Mouse (Mus musculus): ENCODE data around the gene Nuak2. TPM values are rescaled to one million over a fixed set of nuclear protein-coding genes. Genes with fewer than 3 reads are reported as not detected.

Nuak2 gene
- polyA plus RNA-seq, 1 experiment from 2014 or later: 49.9 TPM

- 93% methylated on average over 5 of the region's 5 CpGs for WGBS
- no peak overlapping the region for H3K9ac ChIP-seq
- no peak overlapping the region for H3K4me2 ChIP-seq
- peaks cover 60% of the 10 kb centered on the region for H3K27me3 ChIP-seq
- H3K36me3 ChIP-seq (replicated peaks): no peaks in the 10 kb centered on the region
- no peak overlapping the region for H3K27ac ChIP-seq
- ATAC-seq (ENCODE audit: low FRiP score): no peak
- H3K4me1 ChIP-seq: peaks cover 52% of the 10 kb centered on the region
- no peaks in the 10 kb centered on the region for H3K9me3 ChIP-seq
- no peak overlapping the region for H3K4me3 ChIP-seq (replicated peaks)
Measured at GRCm38 (mm10) chr1:132301242-132301641, 14.7 kb upstream of the Nuak2 start.

- no peaks in the 10 kb centered on the region for H3K9me3 ChIP-seq
- WGBS: 92% methylated on average over 9 of the region's 9 CpGs
- no peaks in the 10 kb centered on the region for H3K36me3 ChIP-seq (replicated peaks)
- H3K4me2 ChIP-seq: no peak overlapping the region
- H3K27ac ChIP-seq: no peak overlapping the region
- ATAC-seq (ENCODE audit: low FRiP score): no peak
- no peak overlapping the region for H3K9ac ChIP-seq
- peaks cover 46% of the 10 kb centered on the region for H3K4me1 ChIP-seq
- peaks cover 61% of the 10 kb centered on the region for H3K27me3 ChIP-seq
- no peak overlapping the region for H3K4me3 ChIP-seq (replicated peaks)
Measured at GRCm38 (mm10) chr1:132302341-132302866, 13.5 kb upstream of the Nuak2 start.

- H3K9ac ChIP-seq: no peak overlapping the region
- no peaks in the 10 kb centered on the region for H3K36me3 ChIP-seq (replicated peaks)
- H3K9me3 ChIP-seq: no peaks in the 10 kb centered on the region
- 67% methylated on average over 9 of the region's 9 CpGs for WGBS
- H3K4me3 ChIP-seq (replicated peaks): no peak overlapping the region
- H3K4me1 ChIP-seq: peaks cover 23% of the 10 kb centered on the region; the same call in 1 of the 2 replicates
- no peak overlapping the region for H3K4me2 ChIP-seq
- H3K27me3 ChIP-seq: peaks cover 41% of the 10 kb centered on the region
- H3K27ac ChIP-seq: no peak overlapping the region
- no peak for ATAC-seq (ENCODE audit: low FRiP score)
Measured at GRCm38 (mm10) chr1:132304618-132305214, 11.2 kb upstream of the Nuak2 start.

GRCm38 (mm10) chr1:132306160-132306559 is 9.8 kb upstream of the Nuak2 start:
- 35% methylated on average over 4 of the region's 4 CpGs for WGBS

GRCm38 (mm10) chr1:132306808-132307207 is 9.1 kb upstream of the Nuak2 start:
- Histone ChIP-seq H3K4me2 (no peak overlapping the region), H3K4me1 (peaks cover 19% of the 10 kb centered on the region; the same call in 1 of the 2 replicates), H3K4me3 (replicated peaks) (no peak overlapping the region), H3K27me3 (peaks cover 26% of the 10 kb centered on the region), H3K9me3 (no peaks in the 10 kb centered on the region), H3K36me3 (replicated peaks) (no peaks in the 10 kb centered on the region), H3K9ac (no peak overlapping the region), H3K27ac (no peak overlapping the region)
- 15% methylated on average over 4 of the region's 4 CpGs for WGBS
- no peak for ATAC-seq (ENCODE audit: low FRiP score)

More at GRCm38 (mm10) chr1:132306160-132306559, 9.8 kb upstream of the Nuak2 start:
- Histone ChIP-seq H3K9me3 (no peaks in the 10 kb centered on the region), H3K36me3 (replicated peaks) (no peaks in the 10 kb centered on the region), H3K27me3 (peaks cover 28% of the 10 kb centered on the region), H3K4me1 (peaks cover 21% of the 10 kb centered on the region; the same call in 1 of the 2 replicates), H3K4me3 (replicated peaks) (no peak overlapping the region), H3K9ac (no peak overlapping the region), H3K27ac (no peak overlapping the region), H3K4me2 (no peak overlapping the region)
- no peak; the same call in 1 of the 2 replicates for ATAC-seq (ENCODE audit: low FRiP score)

GRCm38 (mm10) chr1:132307962-132308361 is 8.0 kb upstream of the Nuak2 start:
- Histone ChIP-seq H3K36me3 (replicated peaks) (no peaks in the 10 kb centered on the region), H3K4me1 (peaks cover 16% of the 10 kb centered on the region; the same call in 1 of the 2 replicates), H3K9ac (no peak overlapping the region), H3K27ac (no peak overlapping the region), H3K9me3 (no peaks in the 10 kb centered on the region), H3K4me3 (replicated peaks) (no peak overlapping the region), H3K27me3 (peaks cover 18% of the 10 kb centered on the region; the same call in 1 of the 2 replicates), H3K4me2 (no peak overlapping the region)
- no peak for ATAC-seq (ENCODE audit: low FRiP score)
- 85% methylated on average over 6 of the region's 6 CpGs for WGBS

- no peak for ATAC-seq (ENCODE audit: low FRiP score)
- Histone ChIP-seq H3K4me2 (no peak overlapping the region), H3K4me1 (peaks cover 11% of the 10 kb centered on the region; the same call in 1 of the 2 replicates), H3K27me3 (peaks cover 16% of the 10 kb centered on the region; the same call in 1 of the 2 replicates), H3K4me3 (replicated peaks) (no peak overlapping the region), H3K27ac (no peak overlapping the region), H3K36me3 (replicated peaks) (no peaks in the 10 kb centered on the region), H3K9ac (no peak overlapping the region), H3K9me3 (no peaks in the 10 kb centered on the region)
- 86% methylated on average over 7 of the region's 7 CpGs for WGBS
Measured at GRCm38 (mm10) chr1:132308674-132309073, 7.3 kb upstream of the Nuak2 start.

GRCm38 (mm10) chr1:132310754-132311153 is 5.2 kb upstream of the Nuak2 start:
- Histone ChIP-seq H3K9me3 (no peaks in the 10 kb centered on the region), H3K4me2 (no peak overlapping the region), H3K4me3 (replicated peaks) (no peak overlapping the region), H3K36me3 (replicated peaks) (no peaks in the 10 kb centered on the region), H3K4me1 (peaks cover 9% of the 10 kb centered on the region), H3K27ac (no peak overlapping the region), H3K9ac (no peak overlapping the region), H3K27me3 (peaks cover 6% of the 10 kb centered on the region; the same call in 1 of the 2 replicates)
- ATAC-seq (ENCODE audit: low FRiP score): no peak
- 75% methylated on average over 7 of the region's 7 CpGs for WGBS

GRCm38 (mm10) chr1:132311174-132311859 is 4.6 kb upstream of the Nuak2 start:
- Histone ChIP-seq H3K4me3 (replicated peaks) (no peak overlapping the region), H3K27me3 (peaks cover 6% of the 10 kb centered on the region; the same call in 1 of the 2 replicates), H3K9ac (no peak overlapping the region), H3K36me3 (replicated peaks) (no peaks in the 10 kb centered on the region), H3K4me1 (peaks cover 10% of the 10 kb centered on the region), H3K4me2 (no peak overlapping the region), H3K9me3 (no peaks in the 10 kb centered on the region), H3K27ac (no peak overlapping the region)
- 83% methylated on average over 10 of the region's 10 CpGs for WGBS
- ATAC-seq (ENCODE audit: low FRiP score): no peak

- no peak for ATAC-seq (ENCODE audit: low FRiP score)
- no peak overlapping the region for H3K4me3 ChIP-seq (replicated peaks)
- H3K9me3 ChIP-seq: no peaks in the 10 kb centered on the region
- H3K9ac ChIP-seq: no peak overlapping the region
- WGBS: 78% methylated on average over 2 of the region's 2 CpGs
- no peak overlapping the region for H3K4me2 ChIP-seq
- H3K27ac ChIP-seq: no peak overlapping the region
- H3K4me1 ChIP-seq: peaks cover 14% of the 10 kb centered on the region
- peaks cover 2% of the 10 kb centered on the region; the same call in 1 of the 2 replicates for H3K27me3 ChIP-seq
- H3K36me3 ChIP-seq (replicated peaks): no peaks in the 10 kb centered on the region
Measured at GRCm38 (mm10) chr1:132312043-132312442, 3.9 kb upstream of the Nuak2 start.

GRCm38 (mm10) chr1:132312703-132313102 is 3.2 kb upstream of the Nuak2 start:
- Histone ChIP-seq H3K9me3 (no peaks in the 10 kb centered on the region), H3K27me3 (no peaks in the 10 kb centered on the region), H3K9ac (no peak overlapping the region), H3K36me3 (replicated peaks) (no peaks in the 10 kb centered on the region), H3K27ac (0 out of 2 replicates have a peak overlapping the region, but pooled peaks have one; percentile 31), H3K4me3 (replicated peaks) (no peak overlapping the region), H3K4me2 (no peak overlapping the region), H3K4me1 (peaks cover 19% of the 10 kb centered on the region)
- WGBS: 57% methylated on average over 3 of the region's 3 CpGs
- ATAC-seq (ENCODE audit: low FRiP score): peak; percentile 31; the same call in 1 of the 2 replicates

GRCm38 (mm10) chr1:132316625-132316994 is 684 bp downstream of the Nuak2 start:
- Histone ChIP-seq H3K27me3 (no peaks in the 10 kb centered on the region), H3K9ac (peak overlapping the region; percentile 89), H3K36me3 (replicated peaks) (0 out of 2 replicates have a peak, but pooled peaks cover 8% of the 10 kb centered on the region), H3K9me3 (no peaks in the 10 kb centered on the region), H3K4me2 (peak overlapping the region; percentile 76), H3K4me1 (peaks cover 58% of the 10 kb centered on the region), H3K4me3 (replicated peaks) (peak overlapping the region; percentile 83), H3K27ac (peak overlapping the region; percentile 99)
- ATAC-seq (ENCODE audit: low FRiP score): no peak
- WGBS: 13% methylated on average over 7 of the region's 7 CpGs

All from forebrain, embryonic 12.5 days (tissue).